Mouse (Mus musculus) cerebellum, postnatal 10 days (tissue): ENCODE results near the gene 5730455P16Rik.
A peak's percentile ranks its signal among the peaks of the same experiment; 100 is the strongest.
"Not testable (repeated sequence)": the region's sequence is repeated elsewhere in the genome, so short reads cannot be mapped to it uniquely, and the experiment has no call there.

ENCODE experiments used
- DNase-seq, 2 experiments: peaks; one replicate each; pipeline ENCODE4 v3.0.0; 2021; ENCODE audit warnings: mixed read lengths in 2 of 2

5730455P16Rik gene

GRCm38 (mm10) chr11:80377712-80378451 is at the start of gene 5730455P16Rik:
5730455P16Rik (minus strand) TSS chr11:80378034.
- DNase-seq: peak; percentile 93 to 94

GRCm38 (mm10) chr11:80426029-80426813 is 48.4 kb upstream of the 5730455P16Rik start:
- DNase-seq: not testable (repeated sequence)

- DNase-seq: no peak
These were observed 47.5 kb upstream of the 5730455P16Rik start for GRCm38 (mm10) chr11:80425247-80425778.

- no peak for DNase-seq
These were observed 46.9 kb upstream of the 5730455P16Rik start for GRCm38 (mm10) chr11:80424691-80425090.

GRCm38 (mm10) chr11:80421421-80422047 is 43.7 kb upstream of the 5730455P16Rik start:
- no peak for DNase-seq

- no peak for DNase-seq
These were observed 42.6 kb upstream of the 5730455P16Rik start for GRCm38 (mm10) chr11:80420202-80420984.

- DNase-seq: no peak
These were observed 41.9 kb upstream of the 5730455P16Rik start for GRCm38 (mm10) chr11:80419743-80420142.

GRCm38 (mm10) chr11:80417085-80417484 is 39.3 kb upstream of the 5730455P16Rik start:
- no peak for DNase-seq

GRCm38 (mm10) chr11:80410377-80410776 is 32.5 kb upstream of the 5730455P16Rik start:
- no peak for DNase-seq

GRCm38 (mm10) chr11:80407878-80408277 is 30.0 kb upstream of the 5730455P16Rik start:
- not testable (repeated sequence) for DNase-seq

GRCm38 (mm10) chr11:80396617-80397016 is 18.8 kb upstream of the 5730455P16Rik start:
- DNase-seq: no peak

GRCm38 (mm10) chr11:80395930-80396329 is 18.1 kb upstream of the 5730455P16Rik start:
- no peak for DNase-seq

GRCm38 (mm10) chr11:80391407-80392120 is 13.7 kb upstream of the 5730455P16Rik start:
- DNase-seq: peak; percentile 22 to 45

GRCm38 (mm10) chr11:80389885-80390284 is 12.1 kb upstream of the 5730455P16Rik start:
- no peak for DNase-seq

- DNase-seq: no peak
These were observed 9.0 kb upstream of the 5730455P16Rik start for GRCm38 (mm10) chr11:80386790-80387189.

GRCm38 (mm10) chr11:80385055-80385454 is 7.2 kb upstream of the 5730455P16Rik start:
- peak; percentile 13 to 15 for DNase-seq

GRCm38 (mm10) chr11:80384461-80384860 is 6.6 kb upstream of the 5730455P16Rik start:
- DNase-seq: no peak

GRCm38 (mm10) chr11:80383626-80384046 is 5.8 kb upstream of the 5730455P16Rik start:
- DNase-seq: peak; percentile 55 to 65

GRCm38 (mm10) chr11:80383019-80383625 is 5.3 kb upstream of the 5730455P16Rik start, which contains the start of gene Zfp207:
Zfp207 (plus strand) TSS chr11:80383279.
- DNase-seq: peak; percentile 99

- DNase-seq: peak in 1 of 2 experiments; percentile 42
These were observed 4.8 kb upstream of the 5730455P16Rik start for GRCm38 (mm10) chr11:80382626-80383018.

GRCm38 (mm10) chr11:80379184-80379583 is 1.4 kb upstream of the 5730455P16Rik start:
- DNase-seq: not testable (repeated sequence)
